Mouse (Mus musculus) retina, adult 2 months (tissue): ENCODE data around the gene Serpina3b.
"Not testable (repeated sequence)": the region's sequence is repeated elsewhere in the genome, so short reads cannot be mapped to it uniquely, and the experiment has no call there.

ENCODE experiments used
- DNase-seq: peaks from one replicate; pipeline ENCODE4 v3.0.0-alpha.2; 2012; ENCODE audit warnings: low read depth, low spot score

Serpina3b gene

GRCm38 (mm10) chr12:104127696-104128095, at the start of gene Serpina3b:
Serpina3b (plus strand) TSS chr12:104127996.
- DNase-seq, result no peak

DNA sequence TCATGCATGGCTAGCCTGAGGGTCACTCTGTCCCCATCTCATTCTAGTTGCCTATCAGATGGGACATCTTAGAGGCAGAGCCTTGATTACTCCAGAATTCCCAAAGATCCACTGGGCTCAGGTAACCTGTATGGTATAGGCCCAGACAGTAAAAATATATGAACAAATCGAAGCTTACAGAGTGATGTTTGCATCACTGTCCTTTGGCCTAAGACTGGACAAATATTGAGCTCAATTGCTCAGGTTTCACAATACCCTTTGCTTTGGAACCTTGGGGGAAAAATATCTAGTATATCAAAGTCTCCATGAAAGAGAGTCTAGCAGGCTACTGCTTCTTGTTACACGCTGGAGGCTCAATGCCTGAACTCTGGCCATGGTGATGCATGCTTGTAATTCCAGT, 37.7 kb upstream of the Serpina3b start:
- DNase-seq, result no peak

- DNase-seq, result no peak
These were observed 36.5 kb upstream of the Serpina3b start for GRCm38 (mm10) chr12:104091303-104091702.

- no peak for DNase-seq
These were observed 27.0 kb upstream of the Serpina3b start, which contains the start of gene Serpina5 for GRCm38 (mm10) chr12:104100768-104101167. Serpina5 (plus strand) TSS chr12:104101113.

GRCm38 (mm10) chr12:104105847-104106246, 21.9 kb upstream of the Serpina3b start:
- DNase-seq, result no peak

GRCm38 (mm10) chr12:104106919-104107318, 20.9 kb upstream of the Serpina3b start:
- DNase-seq, result no peak

DNA sequence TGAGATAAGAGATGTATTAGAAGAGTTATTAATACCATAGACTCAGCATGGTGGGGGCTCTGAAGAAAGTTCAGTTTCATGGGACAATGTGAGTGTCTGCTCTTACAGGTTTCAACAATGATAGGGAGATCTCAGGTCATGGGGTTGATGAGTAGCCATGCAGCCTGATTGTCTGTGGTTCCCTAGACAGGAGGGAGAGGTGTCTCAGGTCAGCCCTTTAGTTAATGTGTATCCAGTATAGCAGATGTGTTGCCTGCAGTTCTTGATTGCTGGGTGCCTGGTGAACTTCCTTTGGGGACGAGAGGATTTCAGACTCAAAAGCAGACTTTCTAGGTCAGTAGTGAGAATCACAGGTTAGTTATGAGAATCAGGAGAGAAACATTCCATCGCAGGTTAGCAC, 19.3 kb upstream of the Serpina3b start:
- DNase-seq, result no peak

GRCm38 (mm10) chr12:104112333-104112732, 15.5 kb upstream of the Serpina3b start, which contains the start of gene Serpina3a:
Serpina3a (plus strand) TSS chr12:104112724.
- DNase-seq, result not testable (repeated sequence)

DNA sequence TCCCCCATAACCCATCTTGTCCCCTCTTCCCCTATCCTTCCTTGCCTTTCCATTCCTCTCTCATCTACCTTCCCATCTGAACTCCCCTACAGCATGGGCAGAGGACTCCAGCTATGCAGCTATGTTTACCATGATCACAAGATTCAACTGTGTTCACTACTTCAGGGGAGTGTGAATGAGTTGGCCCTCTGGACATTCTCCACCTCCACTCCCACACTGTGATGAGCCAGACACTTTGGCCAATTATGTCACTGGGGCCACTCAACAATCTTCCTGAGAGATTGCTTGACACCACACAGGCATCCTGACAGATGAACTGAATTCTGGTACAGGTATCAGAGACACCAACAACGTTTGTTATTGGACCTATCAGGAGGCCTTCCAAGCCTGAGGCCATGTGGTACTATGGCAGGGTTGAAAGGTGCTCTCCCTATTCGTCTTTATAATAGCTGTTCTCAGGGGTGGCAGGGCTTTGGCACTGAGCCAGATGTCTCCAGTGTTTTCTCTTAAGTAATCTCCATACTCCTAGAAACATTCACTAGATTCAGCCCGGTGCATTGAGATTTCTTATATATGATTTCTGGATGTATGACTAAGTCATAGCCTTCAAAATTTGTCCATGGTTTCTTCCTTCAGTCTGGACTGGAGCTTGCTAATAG, 12.7 kb upstream of the Serpina3b start:
- no peak for DNase-seq

DNA sequence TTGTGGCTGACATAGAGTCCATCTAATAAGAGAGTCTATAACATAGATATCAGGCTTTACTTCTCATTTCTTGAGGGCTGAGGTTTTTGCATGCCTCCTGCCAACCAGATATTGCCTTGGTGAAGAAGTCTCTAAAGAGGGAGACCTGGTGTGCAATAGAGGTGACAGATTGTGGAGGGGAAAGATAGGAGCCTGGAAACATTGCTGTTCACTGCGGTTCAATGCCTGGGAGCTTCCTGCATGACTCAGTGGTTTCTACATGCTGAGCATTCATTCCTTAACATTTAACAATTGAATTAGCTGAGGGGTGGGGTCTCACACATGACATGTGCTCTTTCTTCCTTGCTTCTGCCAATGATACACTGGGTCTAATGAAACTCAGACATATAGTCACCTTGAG, 4.7 kb upstream of the Serpina3b start:
- DNase-seq, result no peak

DNA sequence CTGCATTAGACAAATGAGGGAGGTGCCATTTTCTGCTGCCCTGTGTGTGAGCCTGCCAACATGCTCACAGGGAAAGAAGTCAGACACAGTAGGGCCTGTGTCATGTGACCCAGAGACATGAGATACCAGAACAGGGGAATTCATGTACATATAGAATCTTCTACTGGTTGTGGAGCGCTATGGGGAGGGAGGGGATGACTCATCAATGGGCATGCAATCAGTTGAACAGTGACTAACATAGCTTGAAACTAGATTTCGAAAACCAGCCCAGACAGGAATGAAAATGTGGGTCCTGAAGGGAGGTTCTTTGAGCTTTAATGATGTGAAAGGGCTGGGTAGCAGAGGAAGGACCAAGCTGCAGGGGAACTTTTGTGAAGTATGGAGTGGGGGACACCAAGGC, 3.8 kb upstream of the Serpina3b start:
- DNase-seq, result no peak

DNA sequence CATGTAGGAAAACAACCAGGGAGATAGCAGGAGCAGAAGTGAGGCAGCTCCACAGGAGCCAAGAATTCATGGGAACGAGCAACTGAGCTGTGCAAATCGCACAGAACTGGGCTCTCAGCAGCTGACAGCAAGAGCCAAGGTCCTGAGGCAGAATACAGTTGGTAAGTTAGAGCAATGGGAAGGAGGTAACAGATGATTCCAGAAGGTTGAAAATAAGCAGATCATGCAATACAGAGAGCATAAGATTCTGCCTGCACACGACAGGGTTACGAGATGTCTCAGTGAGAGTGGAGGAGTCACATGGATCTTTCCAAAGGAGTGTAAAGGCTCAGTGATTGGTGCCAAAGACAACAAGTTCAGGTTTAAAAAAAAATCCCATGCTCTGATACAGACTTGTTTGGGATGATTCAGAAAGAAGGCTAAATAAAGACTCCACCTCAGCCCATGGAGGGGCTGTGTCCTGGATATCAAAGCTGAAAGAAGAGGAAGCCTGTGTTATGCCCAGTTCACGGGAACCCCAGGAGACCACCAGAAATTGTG, 2.7 kb upstream of the Serpina3b start:
- no peak for DNase-seq

DNA sequence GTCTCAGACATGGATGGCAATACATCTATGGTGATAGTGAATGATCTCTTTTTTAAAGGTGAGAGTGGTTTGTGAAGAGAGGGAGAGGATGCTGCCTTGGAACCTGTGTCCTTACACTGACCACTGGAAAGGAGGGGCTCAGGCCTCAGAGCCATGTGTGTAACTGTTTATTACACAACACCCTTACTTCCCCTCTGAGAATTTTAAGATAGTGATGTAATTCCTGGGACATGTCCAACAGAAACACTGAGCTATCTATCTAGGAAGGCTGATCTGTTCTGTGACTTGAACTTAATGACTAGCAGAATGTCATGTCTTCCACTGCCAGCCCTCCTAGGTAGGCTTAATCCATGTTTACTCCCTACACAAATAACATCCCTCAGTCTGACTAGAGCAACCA, 3.2 kb downstream of the Serpina3b start:
- DNase-seq, result no peak

GRCm38 (mm10) chr12:104138216-104138615, 10.4 kb downstream of the Serpina3b start:
- DNase-seq, result no peak

DNA sequence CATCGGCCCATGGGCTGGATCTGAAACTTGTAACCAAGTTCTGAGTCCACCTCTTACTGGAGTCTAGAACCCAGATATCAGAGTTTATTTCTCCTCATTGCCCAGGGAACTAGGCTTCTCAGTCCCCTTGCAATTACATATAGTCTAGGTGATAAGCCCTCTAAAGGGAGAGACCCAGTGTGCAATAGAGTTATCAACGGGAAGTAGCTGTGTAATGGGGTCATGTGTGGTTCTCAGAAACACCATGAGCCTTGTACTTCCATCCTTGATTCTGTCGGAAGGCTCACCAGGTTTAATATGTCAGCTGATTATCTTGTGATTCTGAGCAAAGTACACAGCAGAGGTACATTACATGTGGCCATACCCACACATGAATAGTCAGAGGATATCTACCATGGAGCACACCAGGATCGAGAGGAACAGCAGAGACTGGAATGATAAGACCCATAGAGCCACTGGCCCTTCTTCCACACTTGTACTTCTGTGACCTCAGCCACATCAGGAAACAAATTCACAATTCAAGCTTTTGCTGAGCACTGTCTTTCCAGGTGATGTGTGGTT, 12.8 kb downstream of the Serpina3b start:
- DNase-seq, result no peak

- no peak for DNase-seq
These were observed 13.7 kb downstream of the Serpina3b start for GRCm38 (mm10) chr12:104141506-104141905.

DNA sequence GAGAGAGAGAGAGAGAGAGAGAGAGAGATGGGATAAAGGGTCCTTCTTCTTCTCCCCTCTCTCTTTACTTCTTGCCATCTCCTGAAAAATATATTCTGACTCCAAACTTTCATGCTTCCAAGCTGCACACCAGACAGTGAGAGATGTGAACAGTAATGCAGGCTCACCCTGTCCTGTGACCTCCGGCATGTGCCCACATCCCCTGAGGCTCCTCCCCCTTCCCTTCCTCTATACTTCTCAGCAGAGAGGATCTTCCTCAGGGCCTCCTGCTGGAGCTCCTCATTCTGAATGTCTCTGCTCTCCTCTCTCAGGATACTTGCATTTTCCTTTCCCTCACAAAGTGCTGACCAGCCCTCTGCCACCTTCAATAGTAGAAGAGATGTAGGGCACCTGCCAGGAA, 14.6 kb downstream of the Serpina3b start:
- DNase-seq, result no peak

GRCm38 (mm10) chr12:104143286-104143685, 15.5 kb downstream of the Serpina3b start:
- DNase-seq, result no peak

- DNase-seq, result no peak
These were observed 17.8 kb downstream of the Serpina3b start for GRCm38 (mm10) chr12:104145571-104145970.

- DNase-seq, result no peak
These were observed 24.2 kb downstream of the Serpina3b start for GRCm38 (mm10) chr12:104151989-104152388.

GRCm38 (mm10) chr12:104153041-104153645, 25.3 kb downstream of the Serpina3b start:
- DNase-seq, result no peak

DNA sequence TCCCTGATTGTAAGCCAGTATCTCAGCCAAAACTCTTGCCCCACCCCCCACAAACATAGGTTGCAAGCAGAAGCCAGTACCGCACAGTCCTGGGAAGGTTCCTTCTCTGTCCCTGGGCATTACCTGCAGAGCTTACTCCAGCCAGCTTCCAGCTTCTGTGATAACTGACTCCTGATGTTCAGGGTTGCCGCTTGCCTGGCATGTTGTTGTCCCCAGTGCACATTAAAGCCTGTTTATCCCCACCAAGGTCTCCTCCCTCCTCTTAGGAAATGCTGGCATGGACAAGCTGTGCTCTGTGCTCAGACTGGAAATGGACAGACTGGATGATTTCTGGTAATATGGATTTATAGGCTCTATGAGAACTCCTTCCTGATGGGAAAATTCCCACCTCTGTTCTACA, 25.9 kb downstream of the Serpina3b start, which contains the start of gene Serpina3c:
Gene Serpina3c (minus strand): TSS at position 215 of the 400 bp plus-strand sequence.
- no peak for DNase-seq

DNA sequence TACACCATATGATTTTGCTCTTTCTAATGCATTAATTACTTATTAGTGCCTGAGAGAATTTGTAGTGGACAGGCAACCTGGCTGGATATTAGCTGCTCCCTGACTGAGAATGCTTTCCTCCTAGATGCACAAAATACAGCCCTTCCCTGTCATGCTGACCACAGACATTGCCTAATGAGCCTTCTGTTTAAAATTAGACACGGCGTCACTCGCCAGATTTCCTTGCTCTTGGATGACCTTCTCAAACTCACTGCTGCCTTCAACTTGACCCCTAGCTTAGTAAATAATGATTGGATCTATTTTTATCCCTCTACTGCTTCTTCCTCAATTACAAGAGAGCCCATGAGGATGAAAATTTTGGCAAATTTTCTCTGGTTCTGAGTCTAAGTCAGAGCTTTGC, 47.0 kb downstream of the Serpina3b start:
- DNase-seq, result no peak
